Mouse (Mus musculus): ENCODE results near the gene Copg2.

Gene Copg2

DNA sequence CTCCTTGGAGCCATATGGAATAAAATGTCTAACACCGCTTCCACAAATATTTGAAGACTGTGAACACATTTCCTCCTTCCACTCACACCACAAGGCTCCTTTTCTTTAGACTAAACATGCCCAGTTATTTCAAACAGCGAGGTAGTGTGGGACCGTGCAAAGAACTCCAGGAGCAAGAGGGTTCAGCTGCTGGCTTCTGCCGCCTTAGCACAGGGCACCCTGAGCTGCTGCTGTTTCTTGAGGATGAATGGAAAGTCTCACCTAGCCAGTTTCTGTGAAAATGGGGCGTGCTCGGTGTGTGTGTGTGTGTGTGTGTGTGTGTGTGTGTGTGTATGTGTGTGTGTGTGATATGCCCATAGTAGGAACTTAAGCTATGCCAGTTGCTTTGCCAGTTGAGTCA, 162.1 kb downstream of the Copg2 start:
- no peak for DNase-seq (ENCODE audit: low spot score)

DNA sequence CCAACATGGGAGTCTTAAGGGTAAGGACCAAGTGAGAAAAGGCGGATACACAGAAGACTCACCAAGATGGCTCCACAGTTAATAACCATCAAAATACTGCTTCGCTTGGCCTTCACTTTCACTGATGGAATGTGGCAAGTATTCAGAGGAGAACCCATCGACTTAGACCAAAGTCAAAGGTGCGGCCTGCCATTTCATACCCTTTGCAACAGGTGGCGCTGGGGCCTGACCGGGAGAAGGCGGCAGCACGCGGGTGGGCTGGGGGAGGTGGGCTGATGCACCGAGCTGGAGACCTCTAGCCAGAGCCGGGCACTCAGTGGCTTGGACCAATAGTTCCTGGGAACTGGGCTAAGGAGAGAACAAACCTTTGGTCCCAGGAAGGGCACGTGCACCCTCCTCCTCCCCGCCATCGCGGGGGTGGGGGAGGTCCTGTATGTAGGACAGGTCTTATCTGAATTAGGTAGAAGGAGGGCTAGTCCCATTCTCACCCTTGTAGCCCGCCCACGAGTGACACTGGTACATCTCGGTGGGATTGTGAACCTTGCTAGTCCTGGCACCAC, 163.9 kb downstream of the Copg2 start:
- no peak for DNase-seq (ENCODE audit: low spot score)

DNA sequence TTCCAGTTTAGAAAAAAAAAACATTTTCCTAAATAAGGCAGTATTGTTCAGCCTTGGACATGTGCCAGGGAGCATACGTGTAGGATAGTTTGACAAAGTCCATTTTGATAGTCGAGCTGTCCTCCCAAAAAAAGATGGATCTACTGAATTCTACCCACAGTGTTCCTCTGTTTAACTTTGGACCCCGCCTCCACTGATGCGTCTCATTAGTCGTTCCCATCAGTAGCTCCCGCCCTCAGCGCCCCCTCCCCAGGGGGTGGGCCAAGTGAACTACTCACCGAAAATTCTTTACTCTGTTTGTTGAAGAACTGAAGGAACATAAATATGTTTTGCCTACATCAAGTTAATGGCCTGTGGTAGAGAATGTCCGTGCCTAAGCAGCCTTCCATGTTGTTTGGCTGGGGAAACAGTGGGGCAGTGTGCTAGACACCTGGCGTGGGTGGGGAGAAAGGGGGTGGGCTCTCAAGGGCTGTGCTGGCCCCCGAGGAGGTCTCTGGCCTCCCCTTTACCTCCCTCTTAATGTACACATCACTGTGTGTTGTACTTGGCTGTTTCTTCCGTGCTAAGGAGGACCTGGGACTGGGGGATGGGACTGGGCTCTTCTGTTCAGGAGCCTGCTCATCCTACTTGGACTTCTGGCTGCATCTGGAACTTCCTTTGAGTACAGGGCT, 166.2 kb downstream of the Copg2 start:
- no peak for DNase-seq (ENCODE audit: low spot score)

DNA sequence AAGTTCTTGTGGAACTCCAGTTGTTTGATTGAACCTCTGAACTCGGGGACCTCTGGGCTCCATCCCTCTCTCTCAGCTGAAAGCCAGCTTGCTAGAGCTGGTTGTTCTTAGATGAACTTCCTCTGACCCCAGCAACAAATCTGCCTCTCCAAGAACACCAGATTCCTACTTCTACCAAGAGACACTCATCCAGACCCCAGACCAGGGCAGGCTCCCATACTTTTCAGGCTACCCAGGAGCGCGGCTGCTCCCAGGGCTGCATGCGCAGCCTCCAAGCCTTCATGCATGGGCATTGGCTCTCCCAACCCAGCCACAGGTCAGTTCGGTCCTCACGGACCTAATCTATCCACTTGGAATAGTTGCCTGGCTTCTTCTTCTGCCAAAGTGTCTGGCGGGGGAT, 173.3 kb downstream of the Copg2 start, which contains the start of gene Mest:
Gene Mest (plus strand): TSS at position 217 of the 400 bp plus-strand sequence.
- no peak for DNase-seq (ENCODE audit: low spot score)

DNA sequence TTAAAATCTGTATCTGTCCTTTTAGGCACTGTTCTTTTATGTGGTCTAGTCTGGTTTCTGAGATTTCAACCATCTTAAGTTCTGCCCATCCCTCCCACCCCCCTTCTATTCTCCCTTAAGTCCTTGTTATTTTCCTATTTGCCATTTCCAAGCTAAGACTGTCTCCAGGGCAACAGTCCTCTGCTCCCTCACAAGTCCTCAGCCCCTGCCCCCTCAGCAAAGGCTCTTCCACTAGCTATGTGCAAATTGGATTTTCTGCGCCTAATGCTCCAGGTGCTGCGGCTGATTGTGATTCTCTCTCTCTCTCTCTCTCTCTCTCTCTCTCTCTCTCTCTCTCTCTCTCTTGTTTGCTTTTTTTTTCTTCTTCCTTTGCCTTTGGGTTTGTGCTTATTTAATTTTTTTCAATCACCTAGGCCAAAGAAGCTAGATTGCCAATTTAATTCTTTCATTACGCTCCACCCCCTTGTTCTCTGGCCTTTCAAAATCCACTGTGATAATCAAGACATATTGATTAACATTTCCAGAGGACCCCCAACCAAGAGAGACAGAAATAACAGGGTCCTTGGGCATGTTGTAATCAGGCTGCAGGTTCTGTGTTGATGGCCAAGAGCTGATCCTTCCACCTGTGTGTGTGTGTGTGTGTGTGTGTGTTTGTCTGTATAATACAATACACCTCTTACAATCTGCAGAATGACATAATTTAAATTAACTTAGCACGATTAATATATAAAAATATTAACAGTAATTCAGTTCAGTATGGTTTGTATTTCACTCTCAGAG, 174.0 kb downstream of the Copg2 start:
- DNase-seq (ENCODE audit: low spot score): peak; percentile 37

DNA sequence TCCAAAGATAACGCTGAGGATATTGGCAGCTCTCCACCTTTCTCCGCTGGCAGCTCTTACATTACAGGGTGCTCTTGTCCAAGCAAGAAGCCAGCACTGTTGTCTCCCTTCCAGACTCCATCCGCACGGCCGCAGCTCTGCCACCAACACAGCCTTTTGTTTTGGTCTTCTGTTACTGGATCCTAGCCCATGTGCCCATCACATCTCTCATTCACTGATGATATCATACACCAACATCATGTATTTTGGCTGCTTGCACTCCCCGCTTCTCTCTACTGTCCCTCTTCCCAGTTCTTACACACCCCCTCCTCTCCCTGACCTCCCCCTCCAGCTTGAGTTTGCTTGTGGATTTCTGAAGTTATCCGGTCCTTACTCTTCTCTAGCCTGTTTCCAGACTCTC, 179.8 kb downstream of the Copg2 start:
- DNase-seq (ENCODE audit: low spot score): no peak

DNA sequence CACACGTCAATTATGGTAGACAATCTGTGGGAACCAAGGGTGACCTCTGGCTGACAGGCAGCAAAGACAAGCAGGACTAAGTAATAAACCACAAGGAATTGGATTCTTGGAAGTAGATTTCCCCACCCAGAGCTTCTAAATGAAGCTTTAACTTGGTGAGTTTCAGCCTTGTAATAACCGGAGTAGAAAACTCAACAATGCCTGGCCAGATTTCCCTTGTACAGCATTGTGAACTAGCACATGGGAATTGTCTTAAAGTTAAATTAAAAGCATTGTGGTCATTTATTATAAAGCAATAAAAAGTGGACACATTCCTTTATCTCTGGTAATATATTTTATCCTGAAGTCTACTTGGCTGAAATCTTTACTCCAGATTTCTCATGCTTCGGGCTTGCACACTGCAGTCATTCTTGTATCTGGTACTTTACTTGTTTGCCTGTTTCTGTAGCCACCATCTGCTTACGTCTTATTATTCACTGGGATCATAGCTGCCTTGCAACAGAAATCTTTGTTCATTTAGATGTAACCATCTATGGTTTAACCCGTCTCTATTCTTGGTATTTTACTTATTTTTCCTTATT, 181.6 kb downstream of the Copg2 start:
- DNase-seq (ENCODE audit: low spot score): no peak

DNA sequence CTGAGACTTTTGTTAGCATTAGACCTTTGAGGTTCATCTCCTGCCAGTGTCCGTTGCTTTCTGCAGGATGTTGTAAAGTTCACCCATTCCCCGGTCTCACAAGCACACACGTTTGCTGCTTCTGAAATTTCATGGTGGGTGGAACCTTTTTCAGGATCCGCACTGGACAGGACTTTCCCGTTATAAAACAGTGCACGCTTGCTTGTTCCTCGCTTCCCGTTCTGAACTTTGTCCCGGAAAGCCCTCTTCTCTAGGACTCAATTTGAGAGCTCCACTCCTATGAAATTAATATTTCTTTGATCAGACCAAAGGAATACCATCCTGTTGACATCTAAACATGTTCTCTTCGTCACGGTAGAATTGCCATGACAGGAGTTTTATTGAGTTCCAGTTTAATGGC, 182.7 kb downstream of the Copg2 start:
- no peak for DNase-seq (ENCODE audit: low spot score)

DNA sequence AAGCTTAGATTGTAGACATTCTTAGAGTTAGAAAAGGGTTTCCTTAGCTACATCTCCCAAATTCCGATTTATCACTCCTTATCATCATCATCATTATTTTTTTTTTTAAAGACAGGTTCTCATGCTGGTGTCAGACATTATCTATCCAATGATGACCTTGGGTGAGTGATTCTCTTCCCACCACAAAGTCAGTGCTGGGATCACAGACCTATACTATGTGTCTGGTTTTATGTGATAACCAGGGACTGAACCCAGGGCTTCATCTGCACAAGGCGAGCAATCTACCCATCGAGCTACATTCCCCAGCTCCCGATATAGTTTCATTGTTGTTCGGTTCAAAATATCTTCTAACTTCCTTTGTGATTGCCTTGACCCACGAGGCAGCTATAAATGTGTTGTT, 183.1 kb downstream of the Copg2 start:
- no peak for DNase-seq (ENCODE audit: low spot score)

DNA sequence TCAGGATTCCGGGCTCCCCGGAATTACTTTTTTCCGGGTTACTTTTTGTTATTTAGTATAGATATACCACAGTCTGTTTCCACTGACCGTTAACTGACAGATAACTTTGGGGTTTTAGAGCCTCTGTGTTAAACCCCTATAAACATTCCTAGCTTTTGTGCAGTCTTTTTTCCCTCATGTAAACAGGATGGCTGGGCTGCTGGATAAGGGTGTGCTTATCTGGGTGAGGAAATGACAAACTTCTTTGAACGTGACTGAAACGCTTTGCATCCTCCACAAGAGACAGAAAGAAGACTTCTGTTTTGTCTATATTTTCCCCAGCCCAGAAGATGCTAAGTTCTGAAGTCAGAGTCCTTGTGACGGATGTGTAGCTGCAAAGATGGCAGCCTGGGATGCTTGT, 184.1 kb downstream of the Copg2 start:
- DNase-seq (ENCODE audit: low spot score): no peak

DNA sequence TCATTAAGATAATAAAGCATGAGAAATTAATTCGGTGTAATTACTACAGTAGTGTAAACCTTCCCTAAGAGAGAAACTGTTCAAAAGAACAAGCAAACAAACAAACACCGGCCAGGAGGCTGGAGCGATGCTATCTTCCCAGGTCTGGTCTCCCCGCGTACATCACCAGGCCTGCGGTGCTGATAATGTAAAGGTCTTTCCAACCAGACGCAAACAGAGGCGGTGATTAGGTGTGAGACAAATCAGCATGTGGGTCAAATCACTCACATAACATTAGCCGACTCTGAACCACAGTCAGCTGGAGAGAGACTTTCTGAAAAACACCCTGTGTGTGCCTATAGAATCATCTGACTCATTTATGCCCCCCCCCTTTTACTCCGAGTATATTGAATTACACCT, 185.2 kb downstream of the Copg2 start:
- no peak for DNase-seq (ENCODE audit: low spot score)

DNA sequence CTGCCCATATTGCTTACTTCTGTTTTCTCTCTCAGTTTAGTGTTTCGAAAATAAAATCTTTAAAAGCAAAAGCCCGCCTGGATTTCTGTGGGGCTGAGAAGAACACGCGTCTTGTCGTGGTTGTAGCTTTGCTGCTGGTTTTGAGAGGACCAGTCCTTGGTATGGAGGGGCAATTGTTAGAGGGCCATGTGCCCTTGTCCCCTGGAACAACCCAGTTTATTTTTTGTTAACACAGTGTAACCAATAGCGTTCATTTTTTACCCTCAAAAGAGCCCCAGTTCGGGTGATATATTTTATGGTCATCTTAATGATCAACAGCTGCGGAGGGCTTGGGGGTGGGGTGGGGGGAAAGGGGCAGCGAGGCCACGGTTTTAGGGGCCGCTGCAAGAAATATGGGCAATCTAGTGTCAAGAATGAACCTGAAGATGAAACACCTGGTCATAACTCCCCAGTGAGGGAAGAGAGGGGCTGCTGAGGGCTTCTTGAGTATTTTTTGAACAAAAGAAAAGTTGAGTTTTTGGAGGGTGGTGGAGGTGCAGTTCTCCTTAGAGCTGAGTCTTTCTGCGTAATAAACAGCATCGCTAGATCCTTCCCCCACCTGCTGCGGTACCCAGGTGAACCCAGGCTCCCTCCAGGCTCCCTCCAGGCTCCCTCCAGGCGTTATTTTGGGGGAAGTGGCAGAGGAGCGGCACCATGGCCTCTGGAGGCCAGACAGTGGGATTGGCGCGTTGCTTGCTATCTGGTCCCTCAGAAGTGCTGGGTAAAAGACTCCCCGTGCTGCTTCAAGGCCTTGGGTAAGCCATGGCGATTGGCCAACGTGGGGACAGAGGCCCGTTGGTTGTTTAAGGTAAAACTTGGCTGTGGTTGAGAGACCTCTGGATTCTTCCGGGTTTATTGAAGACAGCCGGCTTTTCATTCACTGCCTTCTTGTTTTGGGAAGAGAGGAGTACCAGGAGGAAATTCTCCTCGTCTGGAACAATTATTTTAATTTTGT, 185.9 kb downstream of the Copg2 start:
- no peak for DNase-seq (ENCODE audit: low spot score)

DNA sequence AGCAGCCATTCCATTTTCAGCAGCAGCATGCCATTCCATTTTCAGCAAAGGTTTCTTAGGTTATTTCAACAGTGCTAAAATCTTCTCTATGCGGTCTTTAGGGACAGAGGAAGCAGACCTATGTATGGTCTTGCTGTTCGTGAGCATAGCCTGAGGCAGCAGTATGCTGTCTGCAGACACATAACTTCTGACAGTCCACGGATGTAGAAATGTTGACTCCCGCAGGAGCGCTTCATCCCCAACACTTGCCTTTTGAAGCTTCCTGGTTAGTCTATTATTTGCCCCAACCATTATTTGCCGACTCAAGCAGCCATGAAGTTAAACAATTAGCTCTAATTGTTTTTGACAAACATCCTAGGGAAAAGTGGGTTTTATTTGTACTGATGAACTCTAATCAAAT, 187.5 kb downstream of the Copg2 start:
- peak; percentile 27 for DNase-seq (ENCODE audit: low spot score)

DNA sequence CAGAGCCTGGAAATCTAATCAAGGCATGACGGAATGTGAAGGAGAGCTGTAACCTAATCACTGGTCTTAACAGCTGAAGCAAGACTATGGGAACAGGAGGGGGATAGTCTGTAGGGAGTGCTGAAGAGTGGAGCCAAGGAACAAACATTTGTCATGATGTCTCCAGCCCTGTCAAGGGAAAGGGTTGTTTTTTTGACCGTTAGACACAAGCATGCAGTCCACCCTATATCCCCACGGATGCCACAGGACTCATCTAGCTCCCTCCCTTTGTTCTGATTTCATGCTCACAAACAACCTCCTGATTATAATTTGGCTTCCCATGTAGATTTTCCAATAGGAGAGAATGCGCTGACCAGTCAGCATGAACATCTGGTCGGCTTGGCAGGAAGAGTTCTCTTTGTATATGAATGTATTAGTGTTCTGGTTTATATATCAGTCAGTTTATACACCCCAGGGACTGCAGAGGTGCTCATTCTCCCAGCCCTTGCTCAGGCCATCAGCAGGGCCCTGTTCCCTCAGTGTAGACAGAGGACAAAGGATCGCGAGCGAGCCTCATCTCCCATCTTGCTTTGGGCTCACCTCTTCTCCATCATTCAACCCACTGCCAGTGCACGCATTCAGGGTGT, 192.5 kb downstream of the Copg2 start:
- DNase-seq (ENCODE audit: low spot score): no peak

DNA sequence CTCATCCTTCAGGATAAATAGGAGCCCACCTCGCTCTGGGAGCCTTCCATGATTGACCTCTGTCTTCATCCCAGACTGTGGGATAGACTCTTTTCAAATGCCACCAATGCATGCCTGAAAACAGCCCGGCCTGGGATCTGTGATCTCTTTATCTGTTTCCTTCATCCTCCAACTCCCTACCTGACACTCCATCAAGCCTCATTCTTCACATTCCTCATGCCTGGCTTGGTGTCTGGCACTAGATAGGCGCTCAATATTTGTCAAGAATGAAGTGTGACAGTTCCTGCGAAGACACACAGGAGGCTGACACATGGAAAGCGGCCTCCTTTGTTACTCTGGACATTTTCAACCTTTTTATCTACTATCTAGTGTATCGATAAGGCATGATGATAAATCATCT, 193.1 kb downstream of the Copg2 start:
- no peak for DNase-seq (ENCODE audit: low spot score)

DNA sequence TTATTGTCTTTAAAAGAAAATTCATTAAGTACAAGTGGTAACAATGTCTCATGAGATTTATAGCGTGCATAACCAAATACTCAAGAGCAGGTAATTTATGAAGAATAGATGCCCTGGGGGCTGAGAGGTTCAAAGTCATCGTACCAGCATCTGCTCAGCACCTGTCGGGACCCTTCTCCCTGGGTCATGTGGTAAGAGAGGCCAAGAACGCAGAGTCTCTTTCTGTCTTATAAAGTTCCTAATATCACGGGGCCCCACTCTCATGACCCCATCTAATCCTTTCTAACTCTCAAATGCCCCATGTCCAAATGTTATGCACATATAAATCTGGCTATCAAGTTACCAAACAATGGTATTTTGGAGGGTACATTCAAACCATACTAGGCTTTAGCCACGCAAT, 193.7 kb downstream of the Copg2 start:
- no peak for DNase-seq (ENCODE audit: low spot score)

DNA sequence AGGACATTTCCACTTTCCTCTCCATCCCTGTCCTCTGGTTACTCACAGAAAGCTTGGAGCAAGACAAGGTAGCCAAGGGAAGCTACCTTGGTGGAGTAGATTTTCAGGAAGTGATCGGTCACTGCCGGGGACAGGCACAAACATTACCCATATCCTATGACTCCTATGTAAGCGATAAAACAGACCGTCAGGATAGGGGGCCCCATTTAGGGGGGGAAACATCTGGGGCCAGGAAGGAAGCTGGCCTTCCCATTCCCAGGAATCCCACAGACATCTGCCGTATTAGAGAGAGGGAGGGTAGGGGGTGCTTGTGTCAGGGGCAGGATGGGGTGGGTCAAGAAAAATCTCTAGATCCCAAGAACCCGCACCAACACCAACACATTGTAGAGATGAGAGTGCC, 196.4 kb downstream of the Copg2 start:
- DNase-seq (ENCODE audit: low spot score): no peak

DNA sequence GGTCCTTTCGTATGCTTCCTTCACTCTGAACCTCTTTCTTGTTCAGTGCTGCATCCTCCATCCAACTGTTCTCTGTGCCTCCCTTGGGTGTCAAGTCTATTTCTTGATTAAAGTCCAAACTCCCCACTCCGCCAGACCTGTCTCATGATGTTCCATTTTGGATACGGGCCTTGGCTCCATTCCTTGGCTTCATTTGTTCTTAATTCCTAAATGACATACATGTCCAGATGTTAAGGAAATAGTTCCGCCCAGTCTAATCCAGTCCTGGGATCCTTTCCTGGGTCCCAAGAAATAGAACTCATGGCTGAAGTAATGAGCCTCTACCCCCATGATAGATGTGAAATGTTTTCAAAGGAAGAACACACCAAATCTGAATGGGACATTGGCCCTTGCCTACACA, 198.6 kb downstream of the Copg2 start:
- no peak for DNase-seq (ENCODE audit: low spot score)

All from retina, embryonic 14.5 days (tissue).